8 mouse cellular contexts compared by ENCODE assay signal in genomic region chr10:62336601-62337578, GRCm38 (mm10). TPM values are rescaled to one million over a fixed set of nuclear protein-coding genes. Genes with fewer than 3 reads are reported as not detected.
DNase-seq lines count a peak whose midpoint lies in the region; ATAC-seq and TF ChIP-seq lines count a peak whose summit lies in the region.

No protein-coding gene starts in this region.

- peak overlapping the region; percentile 88 for H3K27ac ChIP-seq in heart, postnatal 0 days (ENCODE audit: low read depth)

- no peak for TF ChIP-seq CTCF in heart, postnatal 0 days (IDR thresholded peaks at IDR 0.05; ENCODE audit: low read depth)

- no peaks in the 10 kb centered on the region for H3K27me3 ChIP-seq in heart, postnatal 0 days (ENCODE audit: control insufficient read depth, insufficient read depth, low read length)

- H3K36me3 ChIP-seq in heart, postnatal 0 days (replicated peaks; ENCODE audit: control insufficient read depth, insufficient read depth, low read length): no peaks in the 10 kb centered on the region

- peak; percentile 95 for DNase-seq in heart, adult 11 months
- no peak for DNase-seq in heart, adult 8-10 months (ENCODE audit: low spot score)
- peak; percentile 27 for DNase-seq in NIH3T3 (ENCODE audit: low read depth)
- DNase-seq in heart, postnatal 0 days (ENCODE audit: low spot score): no peak
- peak; percentile 89 to 93 for DNase-seq in lung, adult 18-20 months
- DNase-seq in frontal cortex, adult 2 months (ENCODE audit: extremely low spot score in 1 of 2, low spot score in 1 of 2): no peak
- no peak for DNase-seq in left cerebral cortex, adult 18-20 months (ENCODE audit: low spot score in 2 of 2)
- no peak for DNase-seq in thymus, postnatal 36 days

- 23% methylated on average over 12 of the region's 12 CpGs for WGBS in heart, postnatal 0 days

- no peaks in the 10 kb centered on the region for H3K9me3 ChIP-seq in heart, postnatal 0 days (replicated peaks; ENCODE audit: control insufficient read depth, low read length)

- peak overlapping the region; percentile 35 for H3K4me2 ChIP-seq in heart, postnatal 0 days (ENCODE audit: low read depth, low read length)

- ATAC-seq in heart, postnatal 0 days (ENCODE audit: insufficient read depth, low read depth): no peak

- H3K4me1 ChIP-seq in heart, postnatal 0 days (ENCODE audit: control insufficient read depth, insufficient read depth): peaks cover 51% of the 10 kb centered on the region

- H3K4me3 ChIP-seq in heart, postnatal 0 days (ENCODE audit: low read depth, low read length): peak overlapping the region; percentile 0; the same call in 1 of the 2 replicates

- no peak for TF ChIP-seq EP300 in heart, postnatal 0 days (IDR thresholded peaks at IDR 0.05; ENCODE audit: low read depth)

- H3K9ac ChIP-seq in heart, postnatal 0 days (replicated peaks; ENCODE audit: low read depth, low read length): no peak overlapping the region

RNA-seq across cellular contexts. Expression of gene Hk1, which starts 42.8 kb away (rescaled TPM):
- 100 to 1,000 TPM in 3 of 4 experiments, 10 to 100 TPM in 1; 87.3 to 137 (median 106) TPM for total RNA-seq in heart, adult 8-10 months (2022)
- total RNA-seq in heart, postnatal 0 days (2014; rRNA removed; ENCODE audit: low replicate concordance): 100.0 and 140 TPM in 2 replicates
- polyA plus RNA-seq in heart, postnatal 0 days (2015; fragmentation: Nextera tagmentation; extraction: Ambion mirVana): 128 and 148 TPM in 2 replicates
- 206 and 220 TPM in 2 replicates for polyA plus RNA-seq in frontal cortex, adult 2 months (2012; rRNA removed)
- 100 to 1,000 TPM; 311 to 318 TPM for total RNA-seq in left cerebral cortex, adult 18-20 months (2021)

Comparison
In these comparisons a context has a peak if more than half of its experiments do, and no peak if none do; other contexts are left out.
1. DNase-seq: peak in heart, adult 11 months (single experiment), NIH3T3 (single experiment) and lung, adult 18-20 months (2 of 2); none in heart, adult 8-10 months (single experiment), heart, postnatal 0 days (single experiment), frontal cortex, adult 2 months (0 of 2), left cerebral cortex, adult 18-20 months (0 of 2) and thymus, postnatal 36 days (0 of 2).